Mouse (Mus musculus): Measurements from ENCODE around the gene Cd68.

DNA sequence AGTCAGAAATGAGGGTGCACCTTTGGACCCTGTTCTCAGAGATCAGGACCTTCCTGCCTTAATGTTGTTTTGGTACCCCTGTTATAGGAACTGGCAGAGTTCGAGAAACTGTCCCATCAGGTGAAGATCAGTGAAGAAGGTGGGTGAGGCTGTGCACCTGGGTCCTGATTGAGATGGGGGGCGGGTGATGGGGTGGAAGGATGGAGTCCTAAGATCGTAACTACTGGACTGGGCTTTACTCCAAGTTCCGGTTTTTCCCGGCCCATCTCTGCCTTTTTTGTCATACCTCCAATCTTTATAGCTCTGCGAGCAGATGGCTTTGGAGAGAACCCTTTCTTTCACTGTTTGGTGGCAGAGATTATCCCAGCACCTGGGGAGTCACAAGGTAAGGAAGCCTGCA lies 43.5 kb downstream of the Cd68 start:
- TF ChIP-seq CTCF (IDR thresholded peaks at IDR 0.05; ENCODE audit: low read depth) (no peak), EP300 (IDR thresholded peaks at IDR 0.05; ENCODE audit: low read depth) (no peak)
